Mouse (Mus musculus): ENCODE results near the gene Tmem107. TPM values are rescaled to one million over a fixed set of nuclear protein-coding genes. Genes with fewer than 3 reads are reported as not detected.

The Tmem107 gene
- total RNA-seq, 2 experiments from 2014 or later: 23.3 to 28.0 TPM

GRCm38 (mm10) chr11:69066956-69067355, 3.6 kb upstream of the Tmem107 start:
- peak overlapping the region; percentile 70 for H3K27ac ChIP-seq
- H3K4me3 ChIP-seq: no peak overlapping the region; the same call in 1 of the 2 replicates
- DNase-seq (ENCODE audit: extremely low spot score in 1 of 2, low spot score in 2 of 2): peak; percentile 86 to 91
- intact Hi-C loops (cut with DNase I): loop anchor here (1.0 kb wide), 1 partner anchor 54 kb away; no protein-coding TSS in a partner anchor
- peak; percentile 94 for TF ChIP-seq CTCF (IDR thresholded peaks at IDR 0.05)

GRCm38 (mm10) chr11:69067601-69068000, 3.0 kb upstream of the Tmem107 start:
- no peak for DNase-seq (ENCODE audit: extremely low spot score in 1 of 2, low spot score in 2 of 2)
- intact Hi-C loops (cut with DNase I): loop anchor here (1.0 kb wide), 1 partner anchor 54 kb away; no protein-coding TSS in a partner anchor
- no peak for TF ChIP-seq CTCF (IDR thresholded peaks at IDR 0.05)
- Histone ChIP-seq H3K27ac (peak overlapping the region; percentile 70; the same call in 1 of the 2 replicates), H3K4me3 (no peak overlapping the region)

DNA sequence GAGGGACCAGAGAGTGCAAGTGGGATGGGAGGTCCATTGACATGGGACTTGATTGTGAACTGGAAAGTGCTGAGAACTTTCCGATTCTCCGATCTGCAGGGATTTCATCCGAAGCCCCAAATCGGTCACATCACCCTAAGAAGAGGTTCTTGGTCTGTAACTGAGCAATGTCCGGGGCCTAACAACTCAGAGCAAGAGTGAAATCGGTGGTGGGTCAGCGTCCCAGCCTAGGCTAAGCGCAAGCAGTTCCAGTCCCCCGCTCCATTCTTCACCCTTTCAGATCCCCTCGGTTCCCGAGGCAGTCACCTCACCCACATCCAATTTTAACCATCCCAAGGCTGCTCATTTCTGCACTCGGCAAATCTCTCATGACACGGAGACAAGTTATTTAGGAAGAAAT, 513 bp upstream of the Tmem107 start:
- peak overlapping the region; percentile 79 for H3K4me3 ChIP-seq
- no peak for DNase-seq (ENCODE audit: extremely low spot score in 1 of 2, low spot score in 2 of 2)
- peak overlapping the region; percentile 92 for H3K27ac ChIP-seq
- no peak for TF ChIP-seq CTCF (IDR thresholded peaks at IDR 0.05)
- intact Hi-C loops (cut with DNase I): no loop called here

DNA sequence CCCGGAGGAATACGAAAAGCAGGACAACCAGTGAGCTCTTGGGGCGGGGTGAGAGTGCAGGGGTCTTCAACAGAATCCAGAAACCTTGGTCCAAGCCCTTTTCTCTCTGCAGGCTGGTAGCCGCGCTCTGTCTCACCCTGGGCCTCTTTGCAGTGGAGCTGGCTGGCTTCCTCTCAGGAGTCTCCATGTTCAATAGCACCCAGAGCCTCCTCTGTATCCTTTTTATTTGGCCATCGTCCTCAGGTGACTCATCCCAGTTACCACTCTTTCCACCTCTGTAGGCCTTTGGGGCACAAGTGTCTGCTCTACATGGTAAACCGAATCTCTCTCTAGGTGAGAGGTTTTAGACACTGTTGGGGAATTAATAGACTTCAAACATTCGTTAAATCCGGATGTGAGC, 656 bp downstream of the Tmem107 start:
- no peak for DNase-seq (ENCODE audit: extremely low spot score in 1 of 2, low spot score in 2 of 2)
- peak overlapping the region; percentile 79 for H3K4me3 ChIP-seq
- intact Hi-C loops (cut with DNase I): no loop called here
- no peak for TF ChIP-seq CTCF (IDR thresholded peaks at IDR 0.05)
- peak overlapping the region; percentile 92 for H3K27ac ChIP-seq

DNA sequence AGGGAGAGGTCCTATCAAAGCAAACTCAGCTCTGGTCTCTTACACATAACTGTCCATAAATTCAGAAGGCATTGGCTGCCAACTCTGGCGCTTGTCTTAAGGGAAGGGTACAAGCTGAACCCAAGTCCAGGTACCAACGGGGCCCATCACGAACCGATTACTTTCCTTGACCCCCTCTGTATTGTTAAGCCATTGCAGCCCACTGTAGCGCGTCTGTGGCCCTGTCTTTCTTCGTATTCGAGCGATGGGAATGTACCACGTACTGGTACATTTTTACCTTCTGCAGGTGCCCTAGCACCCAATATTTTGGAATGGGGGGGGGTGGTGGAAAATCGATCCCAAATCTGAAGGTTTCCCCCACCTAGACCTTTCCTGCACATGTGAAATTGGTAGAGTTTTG, 1.6 kb downstream of the Tmem107 start:
- intact Hi-C loops (cut with DNase I): no loop called here
- Histone ChIP-seq H3K4me3 (no peak overlapping the region), H3K27ac (peak overlapping the region; percentile 100; the same call in 1 of the 2 replicates)
- no peak for DNase-seq (ENCODE audit: extremely low spot score in 1 of 2, low spot score in 2 of 2)
- TF ChIP-seq CTCF (IDR thresholded peaks at IDR 0.05): no peak

DNA sequence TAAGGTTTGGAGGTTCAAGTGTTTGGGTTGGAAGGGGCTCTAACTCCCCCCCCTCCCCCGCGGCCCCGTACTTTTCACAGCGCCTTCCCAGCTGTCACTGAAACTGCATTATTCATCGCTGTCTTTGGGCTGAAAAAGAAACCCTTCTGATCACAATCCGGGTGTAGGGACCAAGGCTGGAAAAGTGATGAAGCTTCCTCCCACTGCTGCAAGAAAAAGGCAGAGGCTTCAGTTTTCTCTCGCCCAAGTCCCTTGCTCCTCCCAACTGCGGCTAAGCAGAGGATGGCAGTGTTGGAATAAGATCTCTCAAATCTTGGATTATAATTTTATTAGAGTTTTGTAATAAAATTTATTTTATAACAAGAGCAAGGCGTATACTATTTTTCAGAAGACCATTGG, 2.1 kb downstream of the Tmem107 start:
- Histone ChIP-seq H3K27ac (peak overlapping the region; percentile 100), H3K4me3 (peak overlapping the region; percentile 43)
- no peak for TF ChIP-seq CTCF (IDR thresholded peaks at IDR 0.05)
- DNase-seq (ENCODE audit: extremely low spot score in 1 of 2, low spot score in 2 of 2): no peak
- intact Hi-C loops (cut with DNase I): loop anchor here (1.0 kb wide), 1 partner anchor 16 kb away; the partner anchor contains the start of gene Vamp2

DNA sequence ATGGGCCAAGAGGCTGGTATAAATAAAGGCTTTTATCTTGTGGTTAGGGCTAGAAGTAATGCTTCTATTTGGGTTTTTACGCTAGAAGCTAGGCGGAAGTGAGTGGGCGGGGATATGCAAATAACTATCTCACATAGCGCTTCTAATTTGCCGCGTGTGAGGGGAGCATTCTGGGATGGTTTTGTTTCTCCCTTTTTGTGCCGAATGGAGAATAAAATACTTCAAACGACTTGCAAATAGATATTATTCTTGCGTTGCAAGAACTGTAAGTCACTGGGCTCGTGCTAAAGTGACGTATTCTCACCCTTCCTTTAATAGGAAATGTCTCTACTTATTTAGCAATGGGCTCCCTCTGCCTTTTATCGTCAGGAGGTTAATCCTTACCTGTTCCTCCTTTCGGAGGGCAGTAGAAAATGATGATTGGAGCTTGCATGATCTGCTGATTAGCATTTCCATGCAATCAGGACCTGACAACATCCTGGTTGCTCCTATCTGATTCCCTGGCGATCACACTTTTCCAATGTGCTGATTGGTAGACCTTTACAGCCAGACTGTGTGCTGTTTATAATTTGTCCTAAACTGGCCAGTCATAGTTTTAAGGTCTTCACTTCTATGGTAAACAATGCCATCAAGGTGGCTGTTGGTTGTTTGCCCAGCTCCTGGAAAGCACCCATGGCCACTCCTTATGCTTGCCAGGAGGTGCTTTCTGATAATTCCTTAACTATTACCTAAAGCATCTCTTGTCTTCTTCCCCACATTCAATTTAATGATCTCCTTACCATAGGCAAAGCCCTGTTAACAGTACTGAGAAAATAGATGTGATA, 2.7 kb downstream of the Tmem107 start:
- intact Hi-C loops (cut with DNase I): loop anchor here (1.0 kb wide), 1 partner anchor 15 kb away; the partner anchor contains the start of gene Vamp2
- Histone ChIP-seq H3K27ac (peak overlapping the region; percentile 100), H3K4me3 (peak overlapping the region; percentile 43)
- TF ChIP-seq CTCF (IDR thresholded peaks at IDR 0.05): peak; percentile 14
- peak; percentile 66 to 84 for DNase-seq (ENCODE audit: extremely low spot score in 1 of 2, low spot score in 2 of 2)

- H3K4me3 ChIP-seq: no peak overlapping the region
- intact Hi-C loops (cut with DNase I): loop anchor here (1.0 kb wide), 1 partner anchor 14 kb away; the partner anchor contains the start of gene Vamp2
- DNase-seq (ENCODE audit: extremely low spot score in 1 of 2, low spot score in 2 of 2): no peak
- H3K27ac ChIP-seq: peak overlapping the region; percentile 100
- no peak for TF ChIP-seq CTCF (IDR thresholded peaks at IDR 0.05)
Measured at GRCm38 (mm10) chr11:69073951-69074775, 3.6 kb downstream of the Tmem107 start.

- TF ChIP-seq CTCF (IDR thresholded peaks at IDR 0.05): no peak
- intact Hi-C loops (cut with DNase I): no loop called here
- Histone ChIP-seq H3K4me3 (no peak overlapping the region), H3K27ac (no peak overlapping the region)
- no peak for DNase-seq (ENCODE audit: extremely low spot score in 1 of 2, low spot score in 2 of 2)
Measured at GRCm38 (mm10) chr11:69074776-69075069, 4.1 kb downstream of the Tmem107 start.

- no peak for DNase-seq (ENCODE audit: extremely low spot score in 1 of 2, low spot score in 2 of 2)
- no peak for TF ChIP-seq CTCF (IDR thresholded peaks at IDR 0.05)
- intact Hi-C loops (cut with DNase I): no loop called here
- no peak overlapping the region for H3K27ac ChIP-seq
- no peak overlapping the region for H3K4me3 ChIP-seq
Measured at GRCm38 (mm10) chr11:69075764-69076479, 5.3 kb downstream of the Tmem107 start.

DNA sequence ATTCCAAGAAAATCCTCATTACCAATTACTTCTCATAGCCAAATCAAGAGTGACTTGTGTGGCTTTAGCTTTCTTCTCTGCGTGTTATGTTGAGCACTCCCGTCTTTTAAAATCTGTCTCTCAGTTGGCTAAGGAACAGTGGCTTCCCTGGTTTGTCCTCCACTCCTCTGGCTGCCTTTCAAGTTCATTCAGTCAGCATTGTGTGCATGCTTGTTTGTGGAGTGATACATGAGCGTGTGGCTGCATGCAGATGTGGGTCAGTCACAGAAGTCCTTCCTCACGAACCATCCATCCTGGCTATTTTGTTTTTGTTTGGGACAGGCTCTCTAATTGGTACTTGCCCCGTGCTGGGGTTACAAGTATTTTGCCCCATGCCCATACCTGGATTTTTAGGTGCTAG, 6.0 kb downstream of the Tmem107 start:
- DNase-seq (ENCODE audit: extremely low spot score in 1 of 2, low spot score in 2 of 2): no peak
- no peak for TF ChIP-seq CTCF (IDR thresholded peaks at IDR 0.05)
- intact Hi-C loops (cut with DNase I): no loop called here
- no peak overlapping the region for H3K4me3 ChIP-seq
- no peak overlapping the region for H3K27ac ChIP-seq

Measured in left cerebral cortex, adult 2 months (tissue).